Mouse (Mus musculus): ENCODE results near the gene Gm19345.
A peak's percentile ranks its signal among the peaks of the same experiment; 100 is the strongest.

Gm19345 gene

DNA sequence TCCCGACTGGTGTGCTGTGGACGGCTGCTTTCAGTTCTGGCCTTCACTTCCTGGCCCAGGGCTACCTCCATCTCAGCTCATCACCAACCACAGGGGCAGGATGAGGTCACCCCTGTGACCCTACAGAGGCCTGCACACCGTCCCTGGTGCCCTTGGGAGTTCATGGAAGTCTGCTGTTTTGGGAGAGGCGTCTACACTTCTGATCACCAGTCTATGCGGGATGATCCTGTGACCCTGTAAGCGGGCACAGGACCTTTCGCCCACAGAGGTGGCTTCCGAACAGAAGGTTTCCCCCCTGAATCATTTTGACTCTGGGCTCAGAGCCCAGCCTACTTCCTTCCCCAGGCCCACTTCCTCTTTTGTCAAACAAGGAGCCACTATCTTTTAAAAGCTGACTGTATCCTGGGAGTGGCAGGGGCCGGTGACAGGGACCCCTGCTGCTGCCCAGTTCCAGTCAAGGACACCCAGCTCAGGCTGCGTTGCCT, 19.4 kb downstream of the Gm19345 start:
- DNase-seq (ENCODE audit: low read depth in 1 of 2, low spot score in 2 of 2): peak; percentile 45 to 65

DNA sequence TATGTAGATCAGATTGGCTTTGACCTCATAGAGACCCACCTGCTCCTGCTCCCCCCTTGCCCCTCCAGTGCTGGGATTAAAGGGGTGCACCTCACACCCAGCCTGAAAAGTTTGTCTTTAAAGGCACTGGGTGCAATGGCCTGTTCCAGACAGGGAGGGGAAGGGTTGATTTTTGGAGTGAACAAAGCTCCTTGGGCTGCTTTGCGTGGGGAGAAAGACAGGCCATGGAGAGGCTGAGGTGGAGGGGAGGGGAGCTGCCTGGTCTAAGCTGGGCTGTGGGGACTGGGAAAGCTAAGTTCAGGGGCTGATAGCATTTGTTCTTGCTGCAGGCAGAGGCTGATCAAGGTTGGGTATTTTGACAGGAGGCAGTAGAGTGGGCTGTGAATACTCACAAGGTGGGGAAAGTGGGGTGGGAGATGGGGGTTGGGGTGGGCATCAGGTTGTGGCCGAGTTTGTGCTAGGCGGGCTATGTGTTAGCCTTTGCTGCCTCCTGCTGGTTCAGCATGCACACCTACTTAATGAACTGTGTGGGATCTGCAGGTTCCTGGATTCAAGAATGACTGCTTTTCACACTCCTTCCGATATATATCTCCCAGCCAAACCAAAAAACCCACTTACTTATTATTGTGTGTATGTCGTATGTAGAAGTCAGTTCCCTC, 20.3 kb downstream of the Gm19345 start:
- no peak for DNase-seq (ENCODE audit: low read depth in 1 of 2, low spot score in 2 of 2)

GRCm38 (mm10) chr7:19875948-19876682, 24.3 kb downstream of the Gm19345 start:
- DNase-seq (ENCODE audit: low read depth in 1 of 2, low spot score in 2 of 2): peak in 1 of 2 experiments; percentile 27

DNA sequence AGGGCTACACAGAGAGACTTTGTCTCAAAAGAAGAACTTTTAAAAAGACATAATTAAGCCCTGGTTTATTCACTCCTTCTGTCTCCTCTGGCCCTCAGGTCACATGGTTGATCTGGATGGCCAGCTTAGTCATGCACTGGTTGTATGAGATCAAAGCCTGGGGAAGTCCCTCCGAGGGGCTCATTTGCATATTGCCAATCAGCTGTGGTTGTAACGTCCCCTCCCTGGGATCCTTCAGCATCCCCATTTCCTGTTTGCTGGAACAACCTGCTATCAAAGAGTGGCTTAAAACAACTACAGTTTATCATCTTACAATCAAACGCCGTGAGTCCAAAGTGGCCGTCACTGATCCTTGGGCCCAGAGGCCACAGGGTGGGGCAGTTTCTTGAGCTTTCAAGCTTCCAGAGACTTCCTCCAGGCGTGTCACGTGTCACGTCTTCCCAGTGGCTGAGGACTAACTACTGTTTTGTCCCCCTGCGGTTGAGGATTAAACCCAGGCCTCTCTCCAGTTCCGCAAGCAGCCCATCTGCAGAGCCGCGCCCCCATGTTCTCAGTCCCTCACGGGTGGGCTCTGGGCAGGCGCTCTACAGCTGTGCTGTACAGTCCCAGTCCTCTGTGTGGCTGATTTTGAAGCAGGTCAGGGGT, 25.1 kb downstream of the Gm19345 start:
- DNase-seq (ENCODE audit: low read depth in 1 of 2, low spot score in 2 of 2): peak; percentile 48 to 53

DNA sequence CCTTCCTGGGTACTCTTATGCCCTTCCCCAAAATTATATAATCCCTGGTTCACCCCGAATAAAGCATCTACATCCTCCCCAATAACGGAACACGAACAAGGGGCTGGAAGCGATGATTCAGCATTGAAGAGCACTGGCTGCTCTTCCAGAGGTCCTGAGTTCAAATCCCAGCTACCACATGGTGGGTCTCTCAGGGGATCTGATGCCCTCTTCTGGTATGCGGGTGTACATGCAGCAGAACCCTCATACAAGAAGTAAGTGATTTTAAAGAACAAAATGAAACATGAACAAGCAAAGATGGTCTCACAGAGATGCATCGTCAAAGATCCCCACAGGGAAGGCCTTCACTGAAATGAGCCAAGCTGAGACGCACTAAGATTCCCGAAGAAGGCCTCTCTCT, 29.0 kb downstream of the Gm19345 start:
- DNase-seq (ENCODE audit: low read depth in 1 of 2, low spot score in 2 of 2): no peak

DNA sequence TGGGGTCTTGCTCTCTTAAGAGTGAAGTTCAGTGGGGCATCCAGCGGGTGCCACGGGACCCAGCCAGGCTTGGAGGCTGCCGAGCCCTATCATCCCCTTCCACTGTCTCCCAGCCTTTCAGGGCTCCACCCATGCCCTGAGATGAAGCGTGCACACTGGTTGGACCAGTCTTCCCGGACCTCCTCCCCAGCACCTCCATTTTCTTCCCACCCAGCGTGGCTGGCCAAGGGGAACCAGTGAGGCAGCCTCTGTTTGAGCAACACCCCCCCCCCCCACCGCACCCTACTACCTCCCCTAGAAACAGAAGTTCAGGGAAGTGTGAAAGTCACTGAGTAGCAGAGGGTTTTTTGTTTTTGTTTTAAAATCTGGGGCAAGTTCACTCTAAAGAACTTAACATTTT, 36.0 kb downstream of the Gm19345 start, which contains the start of gene Ceacam19:
TSS of gene Ceacam19 (minus strand) at position 117 of the 400 bp plus-strand sequence.
- DNase-seq (ENCODE audit: low read depth in 1 of 2, low spot score in 2 of 2): no peak

GRCm38 (mm10) chr7:19889881-19890280, 38.1 kb downstream of the Gm19345 start:
- peak; percentile 31 to 66 for DNase-seq (ENCODE audit: low read depth in 1 of 2, low spot score in 2 of 2)

Measured in monocyte, adult 2 months (primary cell).